Mouse (Mus musculus): ENCODE data around the gene Tab1. TPM values are rescaled to one million over a fixed set of nuclear protein-coding genes. Genes with fewer than 3 reads are reported as not detected.
A peak's percentile ranks its signal among the peaks of the same experiment; 100 is the strongest.

The Tab1 gene
- polyA plus RNA-seq, 1 experiment from 2014 or later: 29.9 TPM

- Histone ChIP-seq H3K9me3 (replicated peaks; ENCODE audit: control insufficient read depth, low read length) (no peaks in the 10 kb centered on the region), H3K4me2 (ENCODE audit: low read depth, low read length) (no peak overlapping the region), H3K27ac (ENCODE audit: low read length) (no peak overlapping the region), H3K27me3 (ENCODE audit: control insufficient read depth, insufficient read depth, low read length) (peaks cover 21% of the 10 kb centered on the region), H3K9ac (ENCODE audit: low read length) (no peak overlapping the region), H3K36me3 (ENCODE audit: control insufficient read depth, insufficient read depth) (no peaks in the 10 kb centered on the region), H3K4me1 (ENCODE audit: control insufficient read depth, insufficient read depth, low read length) (peaks cover 14% of the 10 kb centered on the region), H3K4me3 (ENCODE audit: low read length) (no peak overlapping the region)
- no peak for ATAC-seq (replicated peaks; ENCODE audit: extremely low read depth, insufficient read depth, low FRiP score)
- 5% methylated on average over 8 of the region's 8 CpGs for WGBS
These were observed 38.4 kb downstream of the Tab1 start for GRCm38 (mm10) chr15:80171286-80171685.

- H3K36me3 ChIP-seq (ENCODE audit: control insufficient read depth, insufficient read depth): no peaks in the 10 kb centered on the region
- H3K27ac ChIP-seq (ENCODE audit: low read length): no peak overlapping the region
- whole genome bisulfite sequencing: 21% methylated on average over 6 of the region's 6 CpGs
- ATAC-seq (replicated peaks; ENCODE audit: extremely low read depth, insufficient read depth, low FRiP score): no peak
- peaks cover 14% of the 10 kb centered on the region for H3K4me1 ChIP-seq (ENCODE audit: control insufficient read depth, insufficient read depth, low read length)
- no peak overlapping the region for H3K9ac ChIP-seq (ENCODE audit: low read length)
- no peak overlapping the region for H3K4me2 ChIP-seq (ENCODE audit: low read depth, low read length)
- no peaks in the 10 kb centered on the region for H3K9me3 ChIP-seq (replicated peaks; ENCODE audit: control insufficient read depth, low read length)
- H3K27me3 ChIP-seq (ENCODE audit: control insufficient read depth, insufficient read depth, low read length): peaks cover 21% of the 10 kb centered on the region
- H3K4me3 ChIP-seq (ENCODE audit: low read length): no peak overlapping the region
These were observed 38.9 kb downstream of the Tab1 start for GRCm38 (mm10) chr15:80171791-80172190.

GRCm38 (mm10) chr15:80173001-80173771 is 40.3 kb downstream of the Tab1 start, which contains the start of gene Mgat3:
Gene Mgat3 (plus strand): TSS chr15:80173721.
- 4% methylated on average over 68 of the region's 85 CpGs for WGBS
- Histone ChIP-seq H3K9ac (ENCODE audit: low read length) (peak within 1 kb of the TSS; percentile 79), H3K36me3 (ENCODE audit: control insufficient read depth, insufficient read depth) (no peaks in the 10 kb centered on the region), H3K27me3 (ENCODE audit: control insufficient read depth, insufficient read depth, low read length) (peaks cover 21% of the 10 kb centered on the region), H3K4me2 (ENCODE audit: low read depth, low read length) (peak within 1 kb of the TSS; percentile 88), H3K4me3 (ENCODE audit: low read length) (peak within 1 kb of the TSS; percentile 63), H3K27ac (ENCODE audit: low read length) (no peak within 1 kb of the TSS), H3K9me3 (replicated peaks; ENCODE audit: control insufficient read depth, low read length) (no peaks in the 10 kb centered on the region), H3K4me1 (ENCODE audit: control insufficient read depth, insufficient read depth, low read length) (peaks cover 14% of the 10 kb centered on the region)
- ATAC-seq (replicated peaks; ENCODE audit: extremely low read depth, insufficient read depth, low FRiP score): peak; percentile 52

- Histone ChIP-seq H3K4me3 (ENCODE audit: low read length) (peak overlapping the region; percentile 63), H3K4me2 (ENCODE audit: low read depth, low read length) (peak overlapping the region; percentile 88), H3K36me3 (ENCODE audit: control insufficient read depth, insufficient read depth) (no peaks in the 10 kb centered on the region), H3K9ac (ENCODE audit: low read length) (peak overlapping the region; percentile 79), H3K9me3 (replicated peaks; ENCODE audit: control insufficient read depth, low read length) (no peaks in the 10 kb centered on the region), H3K27ac (ENCODE audit: low read length) (no peak overlapping the region), H3K27me3 (ENCODE audit: control insufficient read depth, insufficient read depth, low read length) (peaks cover 21% of the 10 kb centered on the region), H3K4me1 (ENCODE audit: control insufficient read depth, insufficient read depth, low read length) (peaks cover 14% of the 10 kb centered on the region)
- 2% methylated on average over 58 of the region's 60 CpGs for WGBS
- peak; percentile 11 for ATAC-seq (replicated peaks; ENCODE audit: extremely low read depth, insufficient read depth, low FRiP score)
These were observed 41.1 kb downstream of the Tab1 start for GRCm38 (mm10) chr15:80173781-80174597.

GRCm38 (mm10) chr15:80174598-80174875 is 41.6 kb downstream of the Tab1 start:
- H3K9ac ChIP-seq (ENCODE audit: low read length): no peak overlapping the region
- peaks cover 14% of the 10 kb centered on the region for H3K4me1 ChIP-seq (ENCODE audit: control insufficient read depth, insufficient read depth, low read length)
- H3K36me3 ChIP-seq (ENCODE audit: control insufficient read depth, insufficient read depth): no peaks in the 10 kb centered on the region
- peak overlapping the region; percentile 63 for H3K4me3 ChIP-seq (ENCODE audit: low read length)
- no peaks in the 10 kb centered on the region for H3K9me3 ChIP-seq (replicated peaks; ENCODE audit: control insufficient read depth, low read length)
- H3K4me2 ChIP-seq (ENCODE audit: low read depth, low read length): peak overlapping the region; percentile 88
- H3K27ac ChIP-seq (ENCODE audit: low read length): no peak overlapping the region
- 6% methylated on average over 5 of the region's 5 CpGs for WGBS
- peaks cover 21% of the 10 kb centered on the region for H3K27me3 ChIP-seq (ENCODE audit: control insufficient read depth, insufficient read depth, low read length)
- ATAC-seq (replicated peaks; ENCODE audit: extremely low read depth, insufficient read depth, low FRiP score): no peak

- Histone ChIP-seq H3K27ac (ENCODE audit: low read length) (no peak overlapping the region), H3K9ac (ENCODE audit: low read length) (no peak overlapping the region), H3K4me1 (ENCODE audit: control insufficient read depth, insufficient read depth, low read length) (peaks cover 14% of the 10 kb centered on the region), H3K27me3 (ENCODE audit: control insufficient read depth, insufficient read depth, low read length) (peaks cover 23% of the 10 kb centered on the region), H3K9me3 (replicated peaks; ENCODE audit: control insufficient read depth, low read length) (no peaks in the 10 kb centered on the region), H3K4me2 (ENCODE audit: low read depth, low read length) (no peak overlapping the region), H3K4me3 (ENCODE audit: low read length) (no peak overlapping the region), H3K36me3 (ENCODE audit: control insufficient read depth, insufficient read depth) (no peaks in the 10 kb centered on the region)
- WGBS: 76% methylated on average over 9 of the region's 9 CpGs
- ATAC-seq (replicated peaks; ENCODE audit: extremely low read depth, insufficient read depth, low FRiP score): no peak
These were observed 42.4 kb downstream of the Tab1 start for GRCm38 (mm10) chr15:80175316-80175715.

GRCm38 (mm10) chr15:80175756-80176155 is 42.8 kb downstream of the Tab1 start:
- ATAC-seq (replicated peaks; ENCODE audit: extremely low read depth, insufficient read depth, low FRiP score): no peak
- Histone ChIP-seq H3K36me3 (ENCODE audit: control insufficient read depth, insufficient read depth) (no peaks in the 10 kb centered on the region), H3K4me1 (ENCODE audit: control insufficient read depth, insufficient read depth, low read length) (peaks cover 14% of the 10 kb centered on the region), H3K27ac (ENCODE audit: low read length) (no peak overlapping the region), H3K4me3 (ENCODE audit: low read length) (no peak overlapping the region), H3K9me3 (replicated peaks; ENCODE audit: control insufficient read depth, low read length) (no peaks in the 10 kb centered on the region), H3K9ac (ENCODE audit: low read length) (no peak overlapping the region), H3K27me3 (ENCODE audit: control insufficient read depth, insufficient read depth, low read length) (peaks cover 23% of the 10 kb centered on the region), H3K4me2 (ENCODE audit: low read depth, low read length) (no peak overlapping the region)
- WGBS: 72% methylated on average over 6 of the region's 6 CpGs

GRCm38 (mm10) chr15:80181561-80181960 is 48.6 kb downstream of the Tab1 start:
- Histone ChIP-seq H3K9ac (ENCODE audit: low read length) (no peak overlapping the region), H3K4me2 (ENCODE audit: low read depth, low read length) (no peak overlapping the region), H3K4me3 (ENCODE audit: low read length) (no peak overlapping the region), H3K27me3 (ENCODE audit: control insufficient read depth, insufficient read depth, low read length) (0 out of 2 replicates have a peak, but pooled peaks cover 2% of the 10 kb centered on the region), H3K27ac (ENCODE audit: low read length) (no peak overlapping the region), H3K9me3 (replicated peaks; ENCODE audit: control insufficient read depth, low read length) (no peaks in the 10 kb centered on the region), H3K4me1 (ENCODE audit: control insufficient read depth, insufficient read depth, low read length) (no peaks in the 10 kb centered on the region), H3K36me3 (ENCODE audit: control insufficient read depth, insufficient read depth) (no peaks in the 10 kb centered on the region)
- no peak for ATAC-seq (replicated peaks; ENCODE audit: extremely low read depth, insufficient read depth, low FRiP score)
- WGBS: 81% methylated on average over 7 of the region's 7 CpGs

GRCm38 (mm10) chr15:80182072-80182700 is 49.3 kb downstream of the Tab1 start:
- H3K27ac ChIP-seq (ENCODE audit: low read length): no peak overlapping the region
- H3K27me3 ChIP-seq (ENCODE audit: control insufficient read depth, insufficient read depth, low read length): 0 out of 2 replicates have a peak, but pooled peaks cover 2% of the 10 kb centered on the region
- no peak overlapping the region for H3K4me2 ChIP-seq (ENCODE audit: low read depth, low read length)
- H3K4me3 ChIP-seq (ENCODE audit: low read length): no peak overlapping the region
- H3K4me1 ChIP-seq (ENCODE audit: control insufficient read depth, insufficient read depth, low read length): no peaks in the 10 kb centered on the region
- H3K9me3 ChIP-seq (replicated peaks; ENCODE audit: control insufficient read depth, low read length): no peaks in the 10 kb centered on the region
- no peak for ATAC-seq (replicated peaks; ENCODE audit: extremely low read depth, insufficient read depth, low FRiP score)
- H3K9ac ChIP-seq (ENCODE audit: low read length): no peak overlapping the region
- no peaks in the 10 kb centered on the region for H3K36me3 ChIP-seq (ENCODE audit: control insufficient read depth, insufficient read depth)
- 63% methylated on average over 4 of the region's 4 CpGs for WGBS

Measured in heart, embryonic 16.5 days (tissue).